8 mouse cellular contexts compared by ENCODE assay signal in the genomic region with DNA sequence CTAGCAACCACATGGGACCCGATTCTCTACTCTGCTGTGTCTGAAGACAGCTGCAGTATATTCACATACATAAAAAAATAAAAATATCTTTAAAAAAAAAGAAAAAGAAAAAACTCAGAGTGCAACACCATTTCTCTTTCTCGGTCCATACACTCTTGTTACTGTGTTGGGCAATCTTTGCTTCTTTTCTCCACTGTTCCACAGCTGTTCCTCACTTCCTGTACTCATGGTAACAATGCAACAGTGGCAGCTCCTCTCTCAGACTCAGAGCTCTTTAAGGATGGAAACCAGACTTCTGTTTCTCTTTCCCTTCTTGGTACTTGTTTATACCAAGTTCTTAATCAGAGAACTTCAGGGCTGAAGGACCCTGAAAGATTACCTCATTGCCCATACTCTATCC. TPM values are rescaled to one million over a fixed set of nuclear protein-coding genes. Genes with fewer than 3 reads are reported as not detected.
DNase-seq lines count a peak whose midpoint lies in the region; ATAC-seq lines count a peak whose summit lies in the region.

No protein-coding gene starts in this region.

- no peak overlapping the region for H3K27ac ChIP-seq in neural tube, embryonic 11.5 days (ENCODE audit: low read depth, low read length)
- no peak overlapping the region for H3K27ac ChIP-seq in forebrain, embryonic 12.5 days
- H3K27ac ChIP-seq in limb, embryonic 15.5 days: no peak overlapping the region; the same call in 1 of the 2 replicates
- no peak overlapping the region for H3K27ac ChIP-seq in stomach, embryonic 16.5 days (ENCODE audit: low read length)

- H3K4me3 ChIP-seq in neural tube, embryonic 11.5 days (ENCODE audit: low read depth, low read length): peak overlapping the region; percentile 66
- H3K4me3 ChIP-seq in forebrain, embryonic 12.5 days (replicated peaks): peak overlapping the region; percentile 90
- peak overlapping the region; percentile 72 for H3K4me3 ChIP-seq in limb, embryonic 15.5 days
- peak overlapping the region; percentile 75 for H3K4me3 ChIP-seq in stomach, embryonic 16.5 days (replicated peaks; ENCODE audit: low read length)

- H3K9ac ChIP-seq in neural tube, embryonic 11.5 days (ENCODE audit: low read length): peak overlapping the region; percentile 83; the same call in 1 of the 2 replicates
- H3K9ac ChIP-seq in forebrain, embryonic 12.5 days: peak overlapping the region; percentile 90
- no peak overlapping the region for H3K9ac ChIP-seq in limb, embryonic 15.5 days
- peak overlapping the region; percentile 94 for H3K9ac ChIP-seq in stomach, embryonic 16.5 days (ENCODE audit: low read length)

- no peak for DNase-seq in neural tube, embryonic 11.5 days (ENCODE audit: low spot score)
- DNase-seq in neural tube, embryonic 10.5 days (ENCODE audit: extremely low spot score, low spot score): no peak
- DNase-seq in adrenal gland, postnatal 25 days: no peak
- DNase-seq in right cerebral cortex, adult 2 months (ENCODE audit: low spot score in 2 of 2): no peak

- no peaks in the 10 kb centered on the region for H3K27me3 ChIP-seq in neural tube, embryonic 11.5 days (ENCODE audit: control insufficient read depth, insufficient read depth, low read length)
- no peaks in the 10 kb centered on the region for H3K27me3 ChIP-seq in forebrain, embryonic 12.5 days
- no peaks in the 10 kb centered on the region for H3K27me3 ChIP-seq in limb, embryonic 15.5 days
- no peaks in the 10 kb centered on the region for H3K27me3 ChIP-seq in stomach, embryonic 16.5 days (ENCODE audit: control insufficient read depth, insufficient read depth, low read length)

- peaks cover 8% of the 10 kb centered on the region for H3K4me1 ChIP-seq in neural tube, embryonic 11.5 days (ENCODE audit: control insufficient read depth, insufficient read depth, low read length)
- peaks cover 33% of the 10 kb centered on the region for H3K4me1 ChIP-seq in forebrain, embryonic 12.5 days
- peaks cover 22% of the 10 kb centered on the region for H3K4me1 ChIP-seq in limb, embryonic 15.5 days
- peaks cover 19% of the 10 kb centered on the region for H3K4me1 ChIP-seq in stomach, embryonic 16.5 days (ENCODE audit: control insufficient read depth, insufficient read depth, low read length)

- H3K9me3 ChIP-seq in neural tube, embryonic 11.5 days (ENCODE audit: control insufficient read depth, low read length): no peaks in the 10 kb centered on the region
- no peaks in the 10 kb centered on the region for H3K9me3 ChIP-seq in forebrain, embryonic 12.5 days
- no peaks in the 10 kb centered on the region for H3K9me3 ChIP-seq in limb, embryonic 15.5 days
- H3K9me3 ChIP-seq in stomach, embryonic 16.5 days (replicated peaks; ENCODE audit: control insufficient read depth, low read length): no peaks in the 10 kb centered on the region

- no peak for ATAC-seq in neural tube, embryonic 11.5 days (ENCODE audit: insufficient read depth, low FRiP score, low TSS enrichment)
- no peak for ATAC-seq in forebrain, embryonic 12.5 days (ENCODE audit: low FRiP score)
- ATAC-seq in limb, embryonic 15.5 days (ENCODE audit: insufficient number of reproducible peaks, low FRiP score, low TSS enrichment, low read depth): no peak
- ATAC-seq in stomach, embryonic 16.5 days (ENCODE audit: insufficient read depth, low FRiP score): no peak
- no peak for ATAC-seq in cerebellum, adult (ENCODE audit: insufficient number of reproducible peaks, low FRiP score, low TSS enrichment)

- 93% methylated on average over 2 of the region's 2 CpGs for WGBS in neural tube, embryonic 11.5 days
- 88% methylated on average over 2 of the region's 2 CpGs for WGBS in forebrain, embryonic 12.5 days
- WGBS in limb, embryonic 15.5 days: 88% methylated on average over 2 of the region's 2 CpGs
- 82% methylated on average over 2 of the region's 2 CpGs for WGBS in stomach, embryonic 16.5 days

- H3K36me3 ChIP-seq in neural tube, embryonic 11.5 days (ENCODE audit: control insufficient read depth, insufficient read depth, low read length): peaks cover 5% of the 10 kb centered on the region
- H3K36me3 ChIP-seq in forebrain, embryonic 12.5 days (replicated peaks): peaks cover 55% of the 10 kb centered on the region
- H3K36me3 ChIP-seq in limb, embryonic 15.5 days: peaks cover 40% of the 10 kb centered on the region
- peaks cover 4% of the 10 kb centered on the region; the same call in 1 of the 2 replicates for H3K36me3 ChIP-seq in stomach, embryonic 16.5 days (ENCODE audit: control insufficient read depth, insufficient read depth, low read length)

- peak overlapping the region; percentile 63 for H3K4me2 ChIP-seq in neural tube, embryonic 11.5 days (ENCODE audit: low read depth)
- peak overlapping the region; percentile 72 for H3K4me2 ChIP-seq in forebrain, embryonic 12.5 days
- peak overlapping the region; percentile 62 for H3K4me2 ChIP-seq in limb, embryonic 15.5 days
- H3K4me2 ChIP-seq in stomach, embryonic 16.5 days (ENCODE audit: low read depth, low read length): peak overlapping the region; percentile 73

RNA-seq across cellular contexts. Expression of a gene that starts 1.1 kb away (rescaled TPM):
- polyA plus RNA-seq in neural tube, embryonic 11.5 days (2014; fragmentation: Nextera tagmentation; extraction: Ambion mirVana): 48.2 and 49.5 TPM in 2 replicates
- polyA plus RNA-seq in forebrain, embryonic 12.5 days (2016; fragmentation: Nextera tagmentation; extraction: Ambion mirVana): 59.1 and 61.2 TPM in 2 replicates
- polyA plus RNA-seq in limb, embryonic 15.5 days (2015; fragmentation: Nextera tagmentation; extraction: Ambion mirVana): 34.7 and 36.4 TPM in 2 replicates
- polyA plus RNA-seq in stomach, embryonic 16.5 days (2015; fragmentation: Nextera tagmentation; extraction: Ambion mirVana): 29.7 and 32.4 TPM in 2 replicates
- 30.9 and 36.0 TPM in 2 replicates for total RNA-seq in adrenal gland, postnatal 25 days (2021)

RNA-seq across cellular contexts. Expression of a gene that starts 1.2 kb away (rescaled TPM):
- polyA plus RNA-seq in neural tube, embryonic 11.5 days (2014; fragmentation: Nextera tagmentation; extraction: Ambion mirVana): 187 and 191 TPM in 2 replicates
- polyA plus RNA-seq in forebrain, embryonic 12.5 days (2016; fragmentation: Nextera tagmentation; extraction: Ambion mirVana): 188 and 192 TPM in 2 replicates
- 199 and 219 TPM in 2 replicates for polyA plus RNA-seq in limb, embryonic 15.5 days (2015; fragmentation: Nextera tagmentation; extraction: Ambion mirVana)
- 221 and 234 TPM in 2 replicates for polyA plus RNA-seq in stomach, embryonic 16.5 days (2015; fragmentation: Nextera tagmentation; extraction: Ambion mirVana)
- total RNA-seq in adrenal gland, postnatal 25 days (2021): 313 and 358 TPM in 2 replicates

RNA-seq across cellular contexts. Expression of a gene that starts 17.7 kb away (rescaled TPM):
- 20.6 and 22.5 TPM in 2 replicates for polyA plus RNA-seq in neural tube, embryonic 11.5 days (2014; fragmentation: Nextera tagmentation; extraction: Ambion mirVana)
- 15.9 and 28.0 TPM in 2 replicates for polyA plus RNA-seq in forebrain, embryonic 12.5 days (2016; fragmentation: Nextera tagmentation; extraction: Ambion mirVana)
- polyA plus RNA-seq in limb, embryonic 15.5 days (2015; fragmentation: Nextera tagmentation; extraction: Ambion mirVana): 18.9 and 25.6 TPM in 2 replicates
- polyA plus RNA-seq in stomach, embryonic 16.5 days (2015; fragmentation: Nextera tagmentation; extraction: Ambion mirVana): 5.3 and 5.7 TPM in 2 replicates
- 1.00 and 1.9 TPM in 2 replicates for total RNA-seq in adrenal gland, postnatal 25 days (2021)

RNA-seq across cellular contexts. Expression of a gene that starts 36.8 kb away (rescaled TPM):
- 98.7 and 109 TPM in 2 replicates for polyA plus RNA-seq in neural tube, embryonic 11.5 days (2014; fragmentation: Nextera tagmentation; extraction: Ambion mirVana)
- polyA plus RNA-seq in forebrain, embryonic 12.5 days (2016; fragmentation: Nextera tagmentation; extraction: Ambion mirVana): 172 and 183 TPM in 2 replicates
- polyA plus RNA-seq in limb, embryonic 15.5 days (2015; fragmentation: Nextera tagmentation; extraction: Ambion mirVana): 56.9 and 61.2 TPM in 2 replicates
- polyA plus RNA-seq in stomach, embryonic 16.5 days (2015; fragmentation: Nextera tagmentation; extraction: Ambion mirVana): 74.3 and 81.5 TPM in 2 replicates
- total RNA-seq in adrenal gland, postnatal 25 days (2021): 92.6 and 96.8 TPM in 2 replicates

RNA-seq across cellular contexts. Expression of a gene that starts 56.4 kb away (rescaled TPM):
- polyA plus RNA-seq in neural tube, embryonic 11.5 days (2014; fragmentation: Nextera tagmentation; extraction: Ambion mirVana): 288 and 291 TPM in 2 replicates
- polyA plus RNA-seq in forebrain, embryonic 12.5 days (2016; fragmentation: Nextera tagmentation; extraction: Ambion mirVana): 214 and 215 TPM in 2 replicates
- polyA plus RNA-seq in limb, embryonic 15.5 days (2015; fragmentation: Nextera tagmentation; extraction: Ambion mirVana): 183 and 187 TPM in 2 replicates
- polyA plus RNA-seq in stomach, embryonic 16.5 days (2015; fragmentation: Nextera tagmentation; extraction: Ambion mirVana): 221 and 238 TPM in 2 replicates
- total RNA-seq in adrenal gland, postnatal 25 days (2021): 248 and 259 TPM in 2 replicates
